Mouse (Mus musculus) testis, adult 2 months (tissue): Measurements from ENCODE around the gene Ccdc86.

Source experiments
- CTCF ChIP-seq: fragments of 200-500 bp; IDR thresholded peaks from 2 replicates; pipeline ENCODE4 v1.5.1; 2012; ENCODE audit warnings: low read depth, mild to moderate bottlenecking, inconsistent platforms, low read length, moderate library complexity; ENCODE audit not compliant: control insufficient read depth, insufficient read depth, insufficient replicate concordance
- POLR2A ChIP-seq: fragments of 200-500 bp; IDR thresholded peaks from 2 replicates; pipeline ENCODE4 v1.6.1; 2012; ENCODE audit warnings: low read depth, mild to moderate bottlenecking, inconsistent platforms, low read length, moderate library complexity; ENCODE audit not compliant: control insufficient read depth

- peak; percentile 48; the same call in 1 of the 2 replicates for TF ChIP-seq CTCF
- TF ChIP-seq POLR2A: no peak
Observed at GRCm38 (mm10) chr19:10979184-10980168, 30.4 kb upstream of the Ccdc86 start.
